ENCODE assay signal across 8 mouse cellular contexts in genomic region chr9:106147851-106148431, GRCm38 (mm10). TPM values are rescaled to one million over a fixed set of nuclear protein-coding genes. Genes with fewer than 3 reads are reported as not detected.
DNase-seq lines count a peak whose midpoint lies in the region; ATAC-seq and TF ChIP-seq lines count a peak whose summit lies in the region.
"Had no signal": no experiment of that assay in that cellular context is flagged by ENCODE, and none has a peak within 500 bp of the region (broad histone marks: within the 10 kb centered on the region; RNA-seq: fewer than 3 reads in every experiment).

No protein-coding gene starts in this region.

- ATAC-seq in hindbrain, embryonic 13.5 days (ENCODE audit: low FRiP score), result peak; percentile 62
- peak; percentile 74 for ATAC-seq in midbrain, embryonic 11.5 days (ENCODE audit: low FRiP score)
- ATAC-seq in activated CD4-positive, CD25-positive, alpha-beta regulatory T cell, adult 4 months, result no peak
- no peak for ATAC-seq in megakaryocyte-erythroid progenitor cell, adult 5-6 weeks (replicated peaks; ENCODE audit: low FRiP score, low TSS enrichment, poor library complexity, severe bottlenecking)

- 4% methylated on average over 10 of the region's 10 CpGs for WGBS in hindbrain, embryonic 13.5 days
- 3% methylated on average over 10 of the region's 10 CpGs for WGBS in midbrain, embryonic 11.5 days

- DNase-seq in CH12.LX (ENCODE audit: extremely low read depth), result no peak
- DNase-seq in ES-E14 (ENCODE audit: low read depth, low spot score), result no peak
- peak; percentile 94 for DNase-seq in midbrain, embryonic 11.5 days (ENCODE audit: low spot score, missing footprints)
- no peak for DNase-seq in gastrocnemius, postnatal 10 days
- DNase-seq: layer of hippocampus, adult 9-11 months had no signal

- no peak for TF ChIP-seq EP300 in CH12.LX (IDR thresholded peaks at IDR 0.05; ENCODE audit: low read length)

- no peak for TF ChIP-seq POLR2A in CH12.LX (IDR thresholded peaks at IDR 0.05; ENCODE audit: low read depth, low read length)

- peak overlapping the region; percentile 40; the same call in 1 of the 2 replicates for H3K4me2 ChIP-seq in CH12.LX (ENCODE audit: insufficient read depth, low read depth, poor library complexity, severe bottlenecking)
- peak overlapping the region; percentile 85 for H3K4me2 ChIP-seq in hindbrain, embryonic 13.5 days
- peak overlapping the region; percentile 77 for H3K4me2 ChIP-seq in midbrain, embryonic 11.5 days

- no peaks in the 10 kb centered on the region; a peak in 1 of 4 replicates for H3K4me1 ChIP-seq in CH12.LX (ENCODE audit: control insufficient read depth in 1 of 2, insufficient read depth in 2 of 2)
- H3K4me1 ChIP-seq in ES-E14 (ENCODE audit: control insufficient read depth in 2 of 2, insufficient read depth in 2 of 2, low read length in 2 of 2, poor library complexity in 1 of 2), result peaks cover 0 to 19% of the 10 kb centered on the region in 2 experiments; a peak in 2 of 4 replicates
- peaks cover 62% of the 10 kb centered on the region for H3K4me1 ChIP-seq in hindbrain, embryonic 13.5 days (replicated peaks)
- peaks cover 23% of the 10 kb centered on the region for H3K4me1 ChIP-seq in midbrain, embryonic 11.5 days (ENCODE audit: control insufficient read depth, insufficient read depth, low read length)

- no peaks in the 10 kb centered on the region for H3K79me2 ChIP-seq in CH12.LX (replicated peaks; ENCODE audit: control insufficient read depth, extremely low read depth, insufficient read depth, poor library complexity, severe bottlenecking)

- in situ Hi-C loops in CH12.LX (cut with MboI; ENCODE audit: low pct_ligation_motif_present, low pct_unique_long_range_greater_than_20kb, low sequenced_read_pairs) (no loop called here), ES-E14 (cut with MboI; ENCODE audit: low sequenced_read_pairs in 2 of 2, unreplicated experiment in 2 of 2) (no loop called here)

- no peaks in the 10 kb centered on the region for H3K36me3 ChIP-seq in CH12.LX (replicated peaks in 1 of 2; ENCODE audit: control insufficient read depth in 1 of 2, insufficient read depth in 1 of 2, low read length in 1 of 2)
- H3K36me3 ChIP-seq in ES-E14 (ENCODE audit: control insufficient read depth, insufficient read depth, low read length, poor library complexity, severe bottlenecking), result no peaks in the 10 kb centered on the region
- peaks cover 18% of the 10 kb centered on the region for H3K36me3 ChIP-seq in hindbrain, embryonic 13.5 days
- H3K36me3 ChIP-seq in midbrain, embryonic 11.5 days (ENCODE audit: control insufficient read depth, insufficient read depth, low read length), result no peaks in the 10 kb centered on the region

- no peak for TF ChIP-seq CTCF in CH12.LX (conservative IDR thresholded peaks at IDR 0.05 in 1 of 2, IDR thresholded peaks at IDR 0.05 in 1 of 2; ENCODE audit: low read depth in 2 of 2, low read length in 2 of 2)

- H3K9ac ChIP-seq in CH12.LX (ENCODE audit: insufficient read depth, low read depth), result no peak overlapping the region
- no peak overlapping the region for H3K9ac ChIP-seq in ES-E14 (ENCODE audit: insufficient read depth, low read depth, low read length, poor library complexity, severe bottlenecking)
- peak overlapping the region; percentile 99 for H3K9ac ChIP-seq in hindbrain, embryonic 13.5 days
- H3K9ac ChIP-seq in midbrain, embryonic 11.5 days (ENCODE audit: low read length), result peak overlapping the region; percentile 98

- no peak for TF ChIP-seq RAD21 in CH12.LX (IDR thresholded peaks at IDR 0.05; ENCODE audit: low read depth, low read length)

- H3K27ac ChIP-seq in CH12.LX (ENCODE audit: insufficient read depth, low read depth) (no peak overlapping the region), ES-E14 (ENCODE audit: insufficient read depth, low read depth, low read length, poor library complexity, severe bottlenecking) (no peak overlapping the region)
- H3K27ac ChIP-seq in hindbrain, embryonic 13.5 days, result peak overlapping the region; percentile 98
- peak overlapping the region; percentile 85 for H3K27ac ChIP-seq in midbrain, embryonic 11.5 days (ENCODE audit: low read depth, low read length)

- peaks cover 81% of the 10 kb centered on the region for H3K27me3 ChIP-seq in CH12.LX (replicated peaks)
- no peaks in the 10 kb centered on the region for H3K27me3 ChIP-seq in hindbrain, embryonic 13.5 days
- no peaks in the 10 kb centered on the region for H3K27me3 ChIP-seq in midbrain, embryonic 11.5 days (ENCODE audit: control insufficient read depth, insufficient read depth, low read length)

- no peak overlapping the region for H3K4me3 ChIP-seq in CH12.LX (replicated peaks in 1 of 3; ENCODE audit: low read depth in 2 of 3, low read length in 2 of 3, poor library complexity in 1 of 3)
- peak overlapping the region; percentile 5 to 39; a peak in 2 of 4 replicates for H3K4me3 ChIP-seq in ES-E14 (ENCODE audit: insufficient read depth in 1 of 2, low read depth in 1 of 2, low read length in 2 of 2, poor library complexity in 1 of 2, severe bottlenecking in 1 of 2)
- H3K4me3 ChIP-seq in hindbrain, embryonic 13.5 days, result peak overlapping the region; percentile 85
- peak overlapping the region; percentile 77 for H3K4me3 ChIP-seq in midbrain, embryonic 11.5 days (ENCODE audit: low read depth, low read length)

- dilution Hi-C loops in CH12.LX (cut with MboI; ENCODE audit: extremely low pct_ligation_motif_present, extremely low pct_unique_long_range_greater_than_20kb, low sequenced_read_pairs), result no loop called here

- H3K9me3 ChIP-seq in CH12.LX (replicated peaks; ENCODE audit: low read length) (no peaks in the 10 kb centered on the region), ES-E14 (ENCODE audit: control insufficient read depth, insufficient read depth, low read depth, low read length) (no peaks in the 10 kb centered on the region)
- no peaks in the 10 kb centered on the region for H3K9me3 ChIP-seq in hindbrain, embryonic 13.5 days
- H3K9me3 ChIP-seq in midbrain, embryonic 11.5 days (ENCODE audit: control insufficient read depth, low read length), result no peaks in the 10 kb centered on the region

RNA-seq across cellular contexts. Expression of gene Glyctk, which starts 10.0 kb away (rescaled TPM):
- total RNA-seq in CH12.LX (2012; rRNA removed) (3.0 and 3.4 TPM in 2 replicates), CH12.LX (2014; rRNA removed) (2.1 and 3.0 TPM in 2 replicates), ES-E14 (2012; rRNA removed) (3.2 and 5.5 TPM in 2 replicates)
- polyA plus RNA-seq in CH12.LX (2012; ENCODE audit: insufficient read length, low read depth), result 2.8 and 3.1 TPM in 2 replicates
- polyA plus RNA-seq in hindbrain, embryonic 13.5 days (2015; fragmentation: Nextera tagmentation; extraction: Ambion mirVana), result 5.4 and 5.7 TPM in 2 replicates
- polyA plus RNA-seq in midbrain, embryonic 11.5 days (2014; fragmentation: Nextera tagmentation; extraction: Ambion mirVana), result 5.6 and 6.3 TPM in 2 replicates
- polyA plus RNA-seq in activated CD4-positive, CD25-positive, alpha-beta regulatory T cell, adult 4 months (2017; shearing (Covaris generic)), result 1 to 10 TPM; 2.9 to 3.3 TPM
- total RNA-seq in megakaryocyte-erythroid progenitor cell, adult 5-6 weeks (2014; fragmentation: Nextera tagmentation), result 0.90 and 1.6 TPM in 2 replicates
- 1.5 and 3.0 TPM in 2 replicates for total RNA-seq in megakaryocyte-erythroid progenitor cell, adult 5-6 weeks (2017)
- under 1 TPM; 0.78 to 0.90 TPM for total RNA-seq in gastrocnemius, postnatal 10 days (2021)

RNA-seq across cellular contexts. Expression of gene Wdr82, which starts 22.8 kb away (rescaled TPM):
- 70.4 and 90.7 TPM in 2 replicates for total RNA-seq in CH12.LX (2012; rRNA removed)
- 117 and 131 TPM in 2 replicates for total RNA-seq in CH12.LX (2014; rRNA removed)
- polyA plus RNA-seq in CH12.LX (2012; ENCODE audit: insufficient read length, low read depth), result 93.6 and 100 TPM in 2 replicates
- total RNA-seq in ES-E14 (2012; rRNA removed), result 83.7 and 95.8 TPM in 2 replicates
- polyA plus RNA-seq in hindbrain, embryonic 13.5 days (2015; fragmentation: Nextera tagmentation; extraction: Ambion mirVana), result 32.6 and 33.7 TPM in 2 replicates
- polyA plus RNA-seq in midbrain, embryonic 11.5 days (2014; fragmentation: Nextera tagmentation; extraction: Ambion mirVana), result 30.2 and 32.6 TPM in 2 replicates
- 10 to 100 TPM; 45.7 to 46.3 TPM for polyA plus RNA-seq in activated CD4-positive, CD25-positive, alpha-beta regulatory T cell, adult 4 months (2017; shearing (Covaris generic))
- 65.2 and 70.8 TPM in 2 replicates for total RNA-seq in megakaryocyte-erythroid progenitor cell, adult 5-6 weeks (2014; fragmentation: Nextera tagmentation)
- 88.0 and 89.2 TPM in 2 replicates for total RNA-seq in megakaryocyte-erythroid progenitor cell, adult 5-6 weeks (2017)
- 10 to 100 TPM; 31.1 to 38.8 TPM for total RNA-seq in gastrocnemius, postnatal 10 days (2021)

RNA-seq across cellular contexts. Expression of gene Col6a4, which starts 51.4 kb away (rescaled TPM):
- total RNA-seq in CH12.LX (2012; rRNA removed), result 0.29 and 0.47 TPM in 2 replicates
- 0.08 and 0.16 TPM in 2 replicates for total RNA-seq in CH12.LX (2014; rRNA removed)
- polyA plus RNA-seq in CH12.LX (2012; ENCODE audit: insufficient read length, low read depth), result 0.48 and 0.74 TPM in 2 replicates
- total RNA-seq in ES-E14 (2012; rRNA removed), result 3.9 and 7.9 TPM in 2 replicates
- polyA plus RNA-seq in hindbrain, embryonic 13.5 days (2015; fragmentation: Nextera tagmentation; extraction: Ambion mirVana), result 0.62 and 1.1 TPM in 2 replicates
- polyA plus RNA-seq in midbrain, embryonic 11.5 days (2014; fragmentation: Nextera tagmentation; extraction: Ambion mirVana), result 0.11 TPM in 1 of 2 replicates, not detected in the other
- polyA plus RNA-seq in activated CD4-positive, CD25-positive, alpha-beta regulatory T cell, adult 4 months (2017; shearing (Covaris generic)), result under 1 TPM in 1 of 2 experiments, not detected in 1; 0.90 TPM
- total RNA-seq in megakaryocyte-erythroid progenitor cell, adult 5-6 weeks (2014; fragmentation: Nextera tagmentation), result not detected in 2 replicates
- total RNA-seq in megakaryocyte-erythroid progenitor cell, adult 5-6 weeks (2017), result not detected in 2 replicates
- total RNA-seq in gastrocnemius, postnatal 10 days (2021), result under 1 TPM; 0.09 to 0.18 TPM

RNA-seq across cellular contexts. Expression of gene Ppm1m, which starts 51.6 kb away (rescaled TPM):
- total RNA-seq in CH12.LX (2012; rRNA removed), result 86.0 and 103 TPM in 2 replicates
- total RNA-seq in CH12.LX (2014; rRNA removed), result 54.7 and 60.1 TPM in 2 replicates
- 99.8 and 111 TPM in 2 replicates for polyA plus RNA-seq in CH12.LX (2012; ENCODE audit: insufficient read length, low read depth)
- total RNA-seq in ES-E14 (2012; rRNA removed), result 40.6 and 53.9 TPM in 2 replicates
- polyA plus RNA-seq in hindbrain, embryonic 13.5 days (2015; fragmentation: Nextera tagmentation; extraction: Ambion mirVana), result 16.6 and 19.0 TPM in 2 replicates
- 23.6 and 26.9 TPM in 2 replicates for polyA plus RNA-seq in midbrain, embryonic 11.5 days (2014; fragmentation: Nextera tagmentation; extraction: Ambion mirVana)
- polyA plus RNA-seq in activated CD4-positive, CD25-positive, alpha-beta regulatory T cell, adult 4 months (2017; shearing (Covaris generic)), result 10 to 100 TPM; 13.6 to 14.2 TPM
- 15.4 and 21.4 TPM in 2 replicates for total RNA-seq in megakaryocyte-erythroid progenitor cell, adult 5-6 weeks (2014; fragmentation: Nextera tagmentation)
- 3.5 and 6.8 TPM in 2 replicates for total RNA-seq in megakaryocyte-erythroid progenitor cell, adult 5-6 weeks (2017)
- total RNA-seq in gastrocnemius, postnatal 10 days (2021), result 10 to 100 TPM in 1 of 2 experiments, 1 to 10 TPM in 1; 8.0 to 10.0 TPM

RNA-seq across cellular contexts. Expression of gene Twf2, which starts 55.0 kb away (rescaled TPM):
- 120 and 156 TPM in 2 replicates for total RNA-seq in CH12.LX (2012; rRNA removed)
- total RNA-seq in CH12.LX (2014; rRNA removed), result 177 and 186 TPM in 2 replicates
- polyA plus RNA-seq in CH12.LX (2012; ENCODE audit: insufficient read length, low read depth), result 129 and 131 TPM in 2 replicates
- 135 and 139 TPM in 2 replicates for total RNA-seq in ES-E14 (2012; rRNA removed)
- 53.5 and 53.9 TPM in 2 replicates for polyA plus RNA-seq in hindbrain, embryonic 13.5 days (2015; fragmentation: Nextera tagmentation; extraction: Ambion mirVana)
- polyA plus RNA-seq in midbrain, embryonic 11.5 days (2014; fragmentation: Nextera tagmentation; extraction: Ambion mirVana), result 55.6 and 61.4 TPM in 2 replicates
- polyA plus RNA-seq in activated CD4-positive, CD25-positive, alpha-beta regulatory T cell, adult 4 months (2017; shearing (Covaris generic)), result 100 to 1,000 TPM; 144 to 147 TPM
- total RNA-seq in megakaryocyte-erythroid progenitor cell, adult 5-6 weeks (2014; fragmentation: Nextera tagmentation), result 11.4 and 15.5 TPM in 2 replicates
- total RNA-seq in megakaryocyte-erythroid progenitor cell, adult 5-6 weeks (2017), result 13.7 and 19.8 TPM in 2 replicates
- 10 to 100 TPM; 57.2 to 70.5 TPM for total RNA-seq in gastrocnemius, postnatal 10 days (2021)

Comparison
In these comparisons a context has a peak if more than half of its experiments do, and no peak if none do; other contexts are left out.
1. H3K27ac ChIP-seq: peak in hindbrain, embryonic 13.5 days (single experiment) and midbrain, embryonic 11.5 days (single experiment); none in CH12.LX (single experiment) and ES-E14 (single experiment).
2. H3K4me3 ChIP-seq: peak in ES-E14 (2 of 2), hindbrain, embryonic 13.5 days (single experiment) and midbrain, embryonic 11.5 days (single experiment); none in CH12.LX (0 of 3).
3. H3K9ac ChIP-seq: peak in hindbrain, embryonic 13.5 days (single experiment) and midbrain, embryonic 11.5 days (single experiment); none in CH12.LX (single experiment) and ES-E14 (single experiment).
4. ATAC-seq: peak in hindbrain, embryonic 13.5 days (single experiment) and midbrain, embryonic 11.5 days (single experiment); none in activated CD4-positive, CD25-positive, alpha-beta regulatory T cell, adult 4 months (single experiment) and megakaryocyte-erythroid progenitor cell, adult 5-6 weeks (single experiment).
5. Peak in every context shown above with its lines, with median percentiles within 50 percentile points of each other: H3K4me2 ChIP-seq.